Mouse (Mus musculus): ENCODE measurements at regions not wholly inside any gene's neighbourhood (a gene's known extent, or its start where the extent isn't known, plus 50 kb on each side); places are given as distances from the start of the nearest gene placed in this dataset.

DNA sequence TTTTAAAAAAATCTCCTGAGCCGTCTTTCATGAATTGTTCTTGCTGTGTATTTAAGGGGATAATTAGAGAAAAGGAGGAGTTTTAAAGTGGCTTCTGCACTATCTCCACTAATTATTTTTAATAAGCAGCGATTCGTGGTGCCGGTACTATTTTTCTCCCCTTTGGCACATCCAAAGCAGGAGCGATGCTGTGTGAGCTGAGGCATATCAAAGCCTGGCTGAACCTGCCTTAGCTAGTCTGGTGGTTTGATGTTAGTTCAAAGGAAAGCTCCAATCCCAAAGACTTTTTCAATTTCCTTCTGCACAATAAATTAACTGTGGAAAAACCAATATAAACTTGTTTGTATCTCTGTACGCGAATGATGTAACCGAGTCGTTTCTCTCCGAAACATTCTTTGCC is 79.3 kb upstream of the Tmpo start:
- TF ChIP-seq POLR2A (IDR thresholded peaks at IDR 0.05; ENCODE audit: insufficient read length, low read depth) (no peak), TCF12 (IDR thresholded peaks at IDR 0.05; ENCODE audit: insufficient read depth, poor library complexity, severe bottlenecking) (no peak), MYOD1 (IDR thresholded peaks at IDR 0.05; ENCODE audit: control insufficient read depth in 1 of 3, insufficient read length in 2 of 3, low read depth in 2 of 3) (no peak), E2F4 (IDR thresholded peaks at IDR 0.05; ENCODE audit: insufficient read depth) (no peak), MAX (IDR thresholded peaks at IDR 0.05; ENCODE audit: low read depth) (no peak), MYOG (IDR thresholded peaks at IDR 0.05; ENCODE audit: control insufficient read depth in 1 of 3, insufficient read depth in 1 of 3, insufficient read length in 2 of 3, low read depth in 2 of 3) (no peak), POLR2AphosphoS2 (IDR thresholded peaks at IDR 0.05; ENCODE audit: insufficient read length, low read depth) (no peak), USF1 (IDR thresholded peaks at IDR 0.05; ENCODE audit: low read depth) (no peak), CEBPB (IDR thresholded peaks at IDR 0.05; ENCODE audit: insufficient read depth, poor library complexity, severe bottlenecking) (no peak), SRF (IDR thresholded peaks at IDR 0.05; ENCODE audit: control insufficient read depth, insufficient read length, low read depth) (no peak), REST (IDR thresholded peaks at IDR 0.05; ENCODE audit: insufficient read depth, insufficient read length) (no peak)

Measured in myocyte (in vitro differentiated cells).